Mouse (Mus musculus) retina, postnatal 7 days (tissue): Measurements from ENCODE around the gene Grik1.

Experiments used
- DNase-seq: peaks from one replicate; pipeline ENCODE4 v3.0.0-alpha.2; 2012; ENCODE audit warnings: low read depth, low spot score

Gene Grik1

DNA sequence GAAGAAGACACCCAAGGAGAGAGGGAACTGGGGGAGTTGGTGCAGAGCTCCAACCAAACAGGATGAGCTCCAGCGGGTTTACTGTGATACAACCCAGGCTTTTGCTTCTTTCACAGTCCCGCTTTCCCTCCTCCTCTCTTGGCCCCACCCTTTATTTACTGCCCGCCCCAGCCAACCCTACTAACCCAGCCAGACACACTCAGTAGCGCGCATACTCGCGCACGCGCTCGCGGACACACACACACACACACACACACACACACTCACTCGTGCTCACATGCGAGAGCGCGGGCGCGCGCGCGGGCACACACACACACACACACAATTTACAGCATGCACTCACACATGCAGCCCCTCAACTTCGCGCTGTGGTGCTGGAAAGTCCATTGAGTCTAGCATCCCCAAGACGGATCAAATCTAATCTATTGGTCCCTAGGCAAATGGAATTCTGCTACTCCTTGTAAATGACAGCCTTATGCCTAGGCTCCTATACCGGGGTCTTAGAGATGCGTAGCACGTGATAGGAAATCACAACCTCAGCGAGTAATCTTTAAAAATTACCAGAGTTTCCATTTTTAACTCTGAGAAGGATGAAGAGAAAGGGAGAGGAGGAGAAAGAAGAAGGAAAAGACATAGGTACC is at the start of gene Grik1:
Grik1 (minus strand) TSS at position 134 of the 641 bp plus-strand sequence.
- no peak for DNase-seq

DNA sequence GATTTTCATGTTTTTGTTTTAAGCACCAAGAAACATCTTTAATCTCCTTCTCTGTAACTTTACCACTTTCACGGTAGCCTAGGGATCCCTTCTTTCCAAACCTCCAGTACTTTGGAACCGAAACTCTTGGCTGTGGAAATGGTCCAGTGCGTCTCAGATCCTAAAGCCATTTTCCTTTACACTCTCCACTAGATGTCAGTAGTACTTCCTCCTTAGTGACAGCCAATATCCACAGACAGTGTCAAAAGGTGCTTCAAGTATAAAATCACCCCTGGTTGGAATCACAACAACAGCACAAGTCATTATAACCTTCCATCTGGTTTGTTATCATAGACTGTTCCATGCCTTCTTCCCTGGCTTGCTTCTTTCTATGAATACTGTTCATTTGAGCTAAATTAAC is 4.1 kb upstream of the Grik1 start:
- DNase-seq: no peak

DNA sequence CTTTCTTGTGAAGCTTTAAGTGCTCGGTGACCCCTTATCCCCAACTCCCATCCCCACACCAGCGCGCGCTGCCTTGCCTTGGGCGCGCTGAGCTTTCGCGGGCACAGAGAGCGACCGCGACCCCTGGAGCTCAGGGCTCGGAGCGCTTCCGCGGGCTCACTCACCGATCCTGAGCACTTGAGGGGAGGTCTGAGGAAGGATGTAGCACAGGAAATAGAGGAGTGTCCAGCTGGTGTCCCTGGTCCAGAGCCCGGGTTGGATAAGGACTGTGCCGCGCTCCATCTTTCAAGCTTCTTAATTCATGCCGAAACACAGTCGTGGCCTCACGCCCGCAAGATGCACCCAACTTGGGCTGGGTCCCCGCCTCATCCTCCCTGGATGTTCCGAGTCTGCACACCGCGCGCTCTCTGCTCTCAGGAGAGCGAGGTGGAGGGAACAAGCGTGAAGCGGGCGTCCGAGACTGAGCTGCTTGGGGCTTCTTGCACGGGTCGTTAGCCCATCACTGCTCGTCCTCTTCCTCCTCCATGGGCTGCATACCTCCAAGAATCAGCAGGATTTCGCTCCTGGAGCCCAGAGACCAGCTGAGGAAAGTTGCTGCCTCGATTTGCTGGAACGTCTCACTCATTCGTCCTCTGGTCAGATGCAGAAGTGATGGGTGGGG is 514 bp downstream of the Grik1 start:
- no peak for DNase-seq

DNA sequence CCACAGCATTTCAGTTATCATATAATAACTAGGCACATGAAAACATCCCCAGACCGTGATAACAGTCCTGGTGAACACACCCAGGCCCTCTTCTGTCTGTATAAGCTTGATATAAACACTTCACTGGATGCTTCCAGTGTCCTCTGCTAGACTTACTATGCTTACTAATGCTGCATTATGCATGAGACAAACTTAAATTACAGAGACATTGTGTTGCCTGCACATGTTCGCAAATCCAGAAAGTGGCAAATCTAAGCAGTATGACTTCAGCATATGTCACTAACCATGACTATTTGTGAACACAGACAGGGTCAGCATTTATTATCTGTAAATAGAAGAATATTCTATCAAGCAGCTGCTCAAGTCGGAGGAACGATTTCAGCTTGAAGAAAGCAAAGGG is 31.7 kb downstream of the Grik1 start:
- no peak for DNase-seq

DNA sequence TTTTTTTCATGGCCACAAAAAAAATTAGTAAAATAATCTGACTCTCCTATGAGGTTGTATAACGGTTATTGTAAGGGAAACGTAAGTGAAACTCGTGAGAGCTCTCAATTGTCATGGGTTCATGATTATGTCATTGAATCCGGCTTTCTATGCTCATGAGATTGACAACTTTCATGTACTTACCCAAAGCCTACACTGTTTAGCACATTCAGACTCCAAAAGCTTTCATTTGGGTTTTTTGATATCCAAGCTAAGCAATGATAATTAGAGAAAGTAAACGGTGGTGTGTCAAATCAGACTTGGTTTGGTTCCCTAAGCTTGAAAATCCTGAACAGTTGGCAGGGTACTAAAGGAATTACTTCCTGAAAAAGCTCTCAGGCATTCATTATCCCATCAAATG is 33.0 kb downstream of the Grik1 start:
- DNase-seq: no peak

DNA sequence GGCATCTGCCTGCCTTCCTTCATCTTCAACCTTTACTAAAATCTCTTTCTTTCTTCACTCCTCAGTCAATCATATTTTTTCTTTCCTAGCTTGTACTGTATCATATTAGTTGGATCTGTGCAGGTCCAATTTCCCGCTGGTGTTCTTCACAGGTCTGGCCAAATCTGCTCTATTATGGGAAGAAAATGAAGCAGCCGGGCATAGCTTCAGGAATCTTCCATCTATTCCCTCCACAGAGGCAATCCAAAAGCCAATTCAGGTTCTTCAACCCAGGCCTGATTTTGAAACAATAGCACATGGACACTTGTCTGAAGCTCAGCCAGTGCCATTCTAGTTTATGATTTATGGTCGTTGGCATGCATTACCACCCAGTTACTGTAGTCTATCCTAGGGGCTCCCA is 34.0 kb downstream of the Grik1 start:
- no peak for DNase-seq

DNA sequence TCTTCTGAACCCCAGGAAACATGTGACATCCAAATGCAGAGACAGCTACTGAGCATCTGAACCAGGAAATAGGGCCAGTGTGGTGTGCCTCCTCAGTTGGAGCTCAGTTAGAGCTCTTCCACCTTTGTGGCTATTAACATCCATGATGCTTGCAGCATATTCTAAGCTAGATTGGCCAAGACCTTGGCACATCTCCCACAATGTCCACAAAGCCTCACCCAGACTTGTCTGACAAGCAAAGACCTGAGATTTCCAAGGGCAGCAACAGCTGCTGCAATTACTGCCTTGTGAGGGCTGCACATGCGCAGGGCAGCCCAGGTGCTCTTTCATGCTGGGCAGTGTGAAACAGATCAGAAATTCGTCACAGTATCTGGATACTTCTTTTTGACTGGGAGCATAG is 37.4 kb downstream of the Grik1 start:
- DNase-seq: no peak

DNA sequence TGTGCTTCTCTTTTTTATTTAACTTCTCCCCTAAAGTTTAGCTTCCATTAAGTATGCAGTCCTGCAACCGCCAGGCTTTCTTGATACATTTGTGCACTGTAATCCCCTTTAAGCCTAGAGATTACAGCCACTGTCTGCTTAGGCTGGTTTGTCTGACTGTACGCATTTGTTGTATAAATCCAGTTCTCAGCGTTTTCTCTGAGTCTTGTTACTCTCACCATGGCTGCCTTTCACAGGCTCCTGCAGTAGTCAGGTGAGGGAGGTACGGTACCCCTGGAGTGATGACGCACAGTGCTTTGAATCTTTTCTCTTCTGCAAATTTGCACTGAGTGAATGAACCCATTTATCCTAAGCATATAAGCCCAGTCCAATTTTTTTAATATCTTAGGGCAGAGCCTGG is 39.0 kb downstream of the Grik1 start:
- DNase-seq: peak; percentile 17

DNA sequence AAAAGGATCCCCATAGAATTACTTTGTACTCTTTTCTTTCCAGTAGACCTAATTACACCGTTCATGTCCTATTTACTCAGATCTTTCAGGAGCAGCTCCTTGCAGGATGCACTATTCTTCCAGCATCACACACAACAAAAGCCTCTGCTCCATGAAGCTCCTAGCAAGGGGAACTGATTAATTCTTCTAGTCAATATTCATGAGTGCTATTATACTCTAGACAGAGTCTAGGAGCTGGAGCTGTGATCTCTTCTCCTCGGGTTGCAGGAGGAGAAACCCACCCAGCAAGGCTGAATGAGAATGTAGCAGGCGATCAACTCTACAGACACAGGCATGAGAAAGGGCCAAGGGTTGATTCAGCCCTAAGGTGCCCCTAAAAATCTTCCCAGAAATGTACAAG is 40.2 kb downstream of the Grik1 start:
- DNase-seq: no peak

DNA sequence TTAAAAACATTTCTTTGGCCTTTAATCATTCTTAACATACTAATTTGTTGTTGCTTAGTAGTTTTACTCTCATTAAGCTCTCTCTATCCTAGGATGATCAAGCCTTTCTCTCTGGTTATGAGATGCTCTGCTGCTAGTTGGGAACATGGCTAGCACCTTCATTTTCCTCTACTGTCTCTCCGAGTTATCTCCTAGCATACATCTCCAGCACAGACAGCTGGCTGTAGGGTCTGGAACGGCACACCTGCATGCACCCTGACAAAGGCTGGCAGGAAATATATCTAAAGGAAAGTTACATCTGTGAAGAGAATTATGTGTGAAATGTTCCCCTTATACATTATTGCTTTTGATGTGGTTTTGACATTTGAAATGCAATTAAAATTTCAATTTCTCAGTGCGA is 42.5 kb downstream of the Grik1 start:
- DNase-seq: no peak

DNA sequence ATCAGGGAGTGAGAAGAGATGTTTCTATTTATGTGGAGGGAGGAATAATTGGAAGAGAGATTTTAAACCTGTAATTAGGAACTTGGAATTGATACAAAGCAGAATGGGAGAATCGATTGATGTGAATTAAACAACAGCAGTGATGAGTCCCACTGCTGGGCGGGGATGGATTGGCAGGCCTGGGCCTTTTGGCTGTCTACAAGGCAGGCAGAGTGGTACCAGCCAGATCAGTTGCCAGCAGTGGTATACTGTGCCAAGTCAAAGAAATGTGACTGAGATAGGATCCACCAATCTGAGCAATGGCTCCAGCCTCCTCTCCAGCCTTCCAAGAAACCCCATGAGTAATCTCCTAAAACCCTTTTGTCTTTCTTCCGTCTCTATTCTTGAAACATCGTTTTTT is 45.4 kb downstream of the Grik1 start:
- DNase-seq: no peak

DNA sequence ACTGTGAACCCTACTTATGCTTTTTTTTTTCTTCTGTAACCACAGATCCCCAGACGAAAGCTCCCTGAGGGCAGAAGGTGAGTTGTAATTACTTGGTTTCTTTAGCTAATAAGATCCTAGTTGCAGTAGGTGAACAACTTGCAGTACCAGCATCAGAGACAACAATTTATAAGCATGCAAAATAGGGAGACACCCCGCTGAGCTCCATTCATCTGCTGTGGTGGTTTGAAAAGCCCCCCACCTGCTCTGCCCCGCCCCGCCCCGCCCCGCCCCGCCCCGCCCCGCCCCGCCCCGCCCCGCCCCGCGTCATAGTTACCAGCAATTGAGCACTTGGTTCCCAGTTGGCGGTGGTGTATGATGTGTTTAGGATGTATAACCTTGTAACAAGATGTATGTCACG is 64.4 kb downstream of the Grik1 start:
- DNase-seq: no peak

DNA sequence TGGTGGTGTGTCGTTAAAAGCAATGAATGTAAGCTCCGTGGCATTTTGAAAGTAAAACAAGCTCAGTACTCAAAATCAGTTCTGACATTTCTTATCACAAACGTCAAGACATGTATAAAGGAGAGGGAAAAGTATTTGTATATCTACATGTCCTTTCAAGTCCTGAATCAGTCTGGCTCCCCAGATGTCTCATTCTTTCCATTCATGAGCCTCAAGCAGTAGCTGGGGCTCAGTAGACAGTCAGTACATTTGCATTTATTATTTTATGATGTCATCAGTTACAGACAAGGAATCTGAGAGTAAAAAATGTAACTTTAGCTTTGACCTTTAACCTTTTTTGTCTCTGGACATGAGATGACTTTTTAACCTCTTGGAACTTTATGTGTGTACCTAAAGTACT is 68.1 kb downstream of the Grik1 start:
- no peak for DNase-seq

DNA sequence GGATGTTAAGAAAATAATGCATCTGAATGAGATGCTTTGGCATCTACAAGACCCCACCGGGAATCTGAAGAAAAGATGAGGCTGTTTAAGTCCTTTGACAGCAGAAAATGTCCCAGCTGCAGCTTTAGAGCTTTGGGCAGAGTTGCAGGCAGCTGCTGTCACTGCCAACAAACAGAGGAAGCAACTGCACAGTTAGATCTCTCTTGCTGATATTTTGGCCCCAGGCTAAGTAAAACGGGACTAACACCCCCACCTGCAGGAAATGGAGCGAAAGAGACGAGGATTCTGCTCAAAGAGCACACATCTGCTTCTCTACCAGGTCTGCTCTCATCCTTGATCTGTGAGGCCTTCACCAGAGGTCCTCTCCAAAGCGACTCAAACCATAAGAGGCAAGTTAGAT is 77.5 kb downstream of the Grik1 start:
- DNase-seq: no peak

DNA sequence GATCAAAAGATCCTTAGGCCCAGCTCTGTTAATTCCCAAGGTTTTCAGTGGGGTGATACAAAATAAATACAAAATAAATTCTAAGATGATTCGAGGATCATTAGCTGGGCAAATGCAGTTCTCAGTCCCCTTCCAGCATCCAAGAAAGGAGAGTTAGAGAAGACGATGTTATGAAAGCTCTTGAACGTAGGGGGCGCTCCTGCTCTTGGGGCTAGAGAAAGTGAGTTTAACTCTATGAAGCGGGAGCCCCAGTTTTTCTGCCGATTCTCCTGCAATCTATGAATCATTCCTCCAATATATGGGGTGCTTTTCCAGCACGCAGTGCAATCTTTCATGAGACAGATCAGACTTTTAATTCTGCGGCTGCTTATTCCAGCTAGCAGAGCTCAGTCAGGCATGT is 78.2 kb downstream of the Grik1 start:
- DNase-seq: no peak

DNA sequence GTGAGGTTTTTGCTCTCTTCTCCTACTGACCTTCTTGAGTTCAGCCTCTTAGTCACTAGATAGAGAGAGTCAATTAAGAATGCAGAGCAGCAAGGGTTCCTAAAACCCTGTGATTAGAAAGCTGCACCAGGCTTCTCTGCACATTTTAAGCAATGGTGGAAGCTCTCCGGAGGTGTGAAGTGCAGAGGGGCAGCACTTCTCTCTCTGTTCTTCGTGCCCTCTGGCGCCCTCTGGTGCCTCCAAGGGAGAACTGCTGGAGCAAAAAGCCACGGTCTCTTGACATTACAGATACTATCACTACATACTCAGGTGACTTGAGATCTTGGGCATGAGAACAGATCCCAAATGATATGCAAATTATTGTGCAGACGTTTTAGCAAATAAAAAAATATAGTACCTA is 85.7 kb downstream of the Grik1 start:
- peak; percentile 52 for DNase-seq

DNA sequence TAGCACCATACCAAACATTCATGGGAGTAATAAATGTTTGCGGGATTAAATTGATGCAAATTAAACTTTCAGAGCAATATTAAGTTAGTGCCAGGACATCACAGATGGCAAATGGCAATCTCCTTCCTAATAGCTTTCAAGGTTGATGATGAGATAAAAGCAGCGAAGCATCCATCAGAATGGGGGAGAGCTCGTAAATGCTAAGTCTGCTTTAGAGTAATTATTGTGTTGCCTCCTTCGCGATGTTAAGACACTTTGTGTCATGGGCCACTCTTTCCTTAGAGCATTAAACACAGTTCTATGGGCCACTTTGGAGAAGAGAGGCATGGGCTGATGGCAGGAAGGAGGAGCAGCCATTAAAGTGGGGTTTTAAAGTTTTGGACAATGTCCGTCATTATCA is 86.1 kb downstream of the Grik1 start:
- no peak for DNase-seq

DNA sequence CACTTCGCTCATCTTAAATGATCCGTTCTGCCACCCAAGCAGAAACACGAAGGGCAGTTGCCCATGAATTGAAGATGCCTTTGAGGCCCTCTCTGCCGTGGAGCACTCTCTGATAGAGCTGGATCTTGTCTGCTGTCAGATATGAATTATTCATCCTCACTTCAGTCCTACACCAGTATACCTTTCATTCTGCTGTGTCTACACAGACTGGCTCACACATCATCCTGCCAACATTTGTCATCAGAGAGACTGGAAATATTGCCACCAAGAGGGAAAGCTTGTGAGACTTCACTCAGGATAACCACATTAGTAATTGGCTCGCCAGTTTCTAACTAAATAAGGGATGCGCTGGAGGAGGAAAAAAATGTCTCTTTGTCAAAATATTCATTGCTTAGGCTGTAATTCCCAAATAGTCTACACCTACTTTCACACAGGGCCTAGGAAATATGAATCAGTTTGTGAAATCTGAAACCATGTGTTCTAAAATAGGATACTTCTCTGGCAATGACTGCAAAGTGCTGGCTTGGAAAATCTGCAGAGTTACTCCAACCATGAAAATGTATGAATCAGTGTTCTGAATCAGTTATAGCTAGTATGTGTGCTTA is 102.5 kb downstream of the Grik1 start:
- no peak for DNase-seq

DNA sequence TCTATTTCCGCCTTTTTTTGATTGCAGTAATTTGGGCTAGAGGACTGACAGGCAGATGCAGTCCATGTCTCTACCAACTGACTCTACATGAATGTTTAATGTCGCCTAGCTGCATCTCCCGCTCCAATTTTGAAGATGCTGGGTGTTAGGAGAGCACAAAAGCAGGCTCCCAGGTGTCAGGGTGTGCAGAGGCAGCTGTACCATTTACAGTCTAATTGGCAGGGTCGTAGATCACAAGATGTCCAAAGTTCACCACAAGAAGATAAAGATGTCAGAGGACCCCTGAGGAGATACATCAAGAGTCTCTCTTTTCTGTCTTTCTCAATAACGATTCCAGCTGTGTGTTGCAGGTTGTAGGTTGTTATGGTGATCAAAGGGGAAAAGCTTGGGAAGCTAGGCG is 111.3 kb downstream of the Grik1 start:
- DNase-seq: no peak

DNA sequence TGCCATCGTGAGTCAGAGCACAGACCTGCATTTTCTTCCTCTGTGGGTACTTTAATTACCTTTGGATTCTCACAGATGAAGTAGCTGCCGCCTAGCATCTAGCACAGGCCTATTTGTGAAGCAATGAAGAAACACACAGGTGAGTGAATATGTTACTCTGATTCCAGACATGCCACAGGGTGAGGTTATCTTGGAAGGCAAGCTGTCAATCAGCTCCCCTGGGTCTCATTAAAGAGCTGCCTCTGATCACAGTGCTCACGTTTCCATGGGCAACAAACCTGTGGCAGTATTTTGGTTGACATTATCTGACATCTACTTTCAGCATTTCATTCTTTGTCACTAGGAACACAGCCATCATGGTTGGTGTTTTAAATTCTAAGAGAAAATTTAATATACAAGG is 112.7 kb downstream of the Grik1 start:
- DNase-seq: no peak

DNA sequence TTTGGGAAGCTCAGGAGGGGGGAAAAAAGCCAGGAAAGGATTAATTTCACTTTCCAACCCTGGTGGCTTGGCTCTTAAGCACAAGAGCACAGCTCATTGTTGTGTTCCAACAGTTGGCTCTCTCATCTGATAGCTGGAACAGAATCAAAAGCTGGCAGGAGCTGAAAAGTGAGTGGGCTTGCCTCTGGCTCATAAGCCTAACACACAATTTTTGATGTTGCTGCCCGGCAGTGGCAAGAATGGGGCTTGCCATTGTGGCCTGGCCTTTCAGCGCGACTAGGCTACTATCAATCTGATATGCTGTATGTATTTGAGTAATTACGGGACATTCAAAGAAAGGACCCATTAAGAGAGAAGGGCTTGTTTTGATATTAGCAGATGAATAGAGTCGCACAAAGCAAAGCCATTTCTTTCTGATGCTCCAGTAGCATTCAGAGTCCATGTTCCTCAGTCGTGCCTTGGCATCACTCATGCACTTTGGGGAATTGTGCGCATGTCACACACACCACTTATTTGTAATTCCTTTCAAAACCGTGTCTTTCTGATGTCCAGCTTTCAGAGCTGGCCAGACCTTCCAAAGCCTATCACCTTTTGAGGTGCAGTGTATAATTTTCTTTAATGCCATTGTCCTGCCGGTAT is 115.9 kb downstream of the Grik1 start:
- no peak for DNase-seq

DNA sequence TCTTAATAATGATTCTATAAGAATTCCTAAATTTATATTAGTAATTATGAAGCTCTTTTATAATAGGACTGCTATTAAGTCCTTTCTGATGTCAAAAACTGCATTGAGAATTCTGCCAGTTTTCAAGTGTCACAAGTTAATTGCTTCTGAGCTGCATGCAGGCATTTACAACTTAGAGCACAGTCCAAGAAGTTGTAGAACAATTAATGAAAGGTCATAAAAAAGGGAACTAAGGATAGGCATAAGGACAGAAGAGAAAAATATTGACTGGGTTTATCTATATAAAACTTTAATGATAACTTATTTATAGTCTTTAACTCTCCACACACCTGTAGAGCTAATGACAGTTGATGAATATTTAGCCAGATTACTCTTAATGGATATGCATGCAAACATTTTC is 123.5 kb downstream of the Grik1 start:
- DNase-seq: no peak

DNA sequence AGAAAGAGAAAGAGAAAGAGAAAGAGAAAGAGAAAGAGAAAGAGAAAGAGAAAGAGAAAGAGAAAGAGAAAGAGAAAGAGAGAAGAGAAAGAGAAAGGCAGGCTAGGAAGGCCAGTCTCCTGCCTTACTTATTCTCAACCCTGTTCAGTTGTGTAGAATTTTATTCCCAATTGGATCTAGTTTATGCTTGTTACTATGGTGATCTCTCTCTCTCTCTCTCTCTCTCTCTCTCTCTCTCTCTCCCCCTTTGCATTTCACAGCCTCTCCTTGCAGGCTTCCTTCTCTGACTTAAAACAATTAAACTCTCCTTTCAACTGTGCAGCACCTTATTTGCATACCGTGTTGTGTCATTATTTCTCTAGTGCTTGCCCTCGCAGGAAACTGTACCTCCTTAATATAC is 147.5 kb downstream of the Grik1 start:
- no peak for DNase-seq
